Mouse (Mus musculus) C2C12 (cell line): ENCODE results near the gene Atp8b5. TPM values are rescaled to one million over a fixed set of nuclear protein-coding genes. Genes with fewer than 3 reads are reported as not detected.

Experiments used
- H3K27me3 ChIP-seq: one replicate; pipeline ENCODE4 v1.6.1; 2011; ENCODE audit not compliant: control insufficient read depth, insufficient read depth, insufficient read length
- H3K36me3 ChIP-seq: one replicate; pipeline ENCODE4 v1.6.1; 2011; ENCODE audit not compliant: control insufficient read depth, insufficient read depth
- H3K4me3 ChIP-seq: one replicate; pipeline ENCODE4 v1.5.1; 2011; ENCODE audit warnings: mild to moderate bottlenecking, control low read depth; ENCODE audit not compliant: poor library complexity, insufficient read depth, severe bottlenecking
- H3K79me2 ChIP-seq: one replicate; pipeline ENCODE4 v1.6.1; 2011; ENCODE audit not compliant: control insufficient read depth, insufficient read depth
- H3K79me3 ChIP-seq: one replicate; pipeline ENCODE4 v1.6.1; 2011; ENCODE audit warnings: low read depth, control low read depth
- H3ac ChIP-seq: one replicate; pipeline ENCODE3; 2011; ENCODE audit warnings: low read depth; ENCODE audit not compliant: control insufficient read depth, insufficient read length
- CEBPB ChIP-seq: IDR thresholded peaks from one replicate; pipeline ENCODE4 v1.6.1; 2011; ENCODE audit warnings: low read depth, mild to moderate bottlenecking, control low read depth, moderate library complexity
- CTCF ChIP-seq: IDR thresholded peaks from one replicate; pipeline ENCODE4 v1.5.1; 2011; ENCODE audit not compliant: control insufficient read depth, insufficient read depth, insufficient read length
- FOSL1 ChIP-seq: IDR thresholded peaks from one replicate; pipeline ENCODE4 v1.8.0; 2011; ENCODE audit warnings: mild to moderate bottlenecking, low read length; ENCODE audit not compliant: poor library complexity, insufficient read depth, severe bottlenecking
- MAX ChIP-seq: IDR thresholded peaks from one replicate; pipeline ENCODE4 v1.6.1; 2011; ENCODE audit warnings: mild to moderate bottlenecking, control low read depth
- MYOD1 ChIP-seq: IDR thresholded peaks from one replicate; pipeline ENCODE4 v1.6.1; 2011; ENCODE audit warnings: low read depth; ENCODE audit not compliant: control insufficient read depth, insufficient read length
- MYOG ChIP-seq: IDR thresholded peaks from one replicate; pipeline ENCODE4 v1.6.1; 2011; ENCODE audit not compliant: control insufficient read depth, insufficient read length; ENCODE audit errors: extremely low read depth
- USF1 ChIP-seq: IDR thresholded peaks from one replicate; pipeline ENCODE4 v1.6.1; 2011; ENCODE audit warnings: low read depth, mild to moderate bottlenecking, control low read depth, moderate library complexity
- polyA plus RNA-seq: library from polyadenylated mRNA; unstranded; fragments of >200 nt; fragmentation: generic; extraction: Trizol; gene quantifications from one replicate; pipeline ENCODE4 v1.2.1, GENCODE M21; 2012; ENCODE audit warnings: missing spikeins

Gene Atp8b5
- polyA plus RNA-seq, 1 experiment, result 0.04 TPM

- H3K4me3 ChIP-seq, result no peak overlapping the region
- H3ac ChIP-seq, result peak overlapping the region; percentile 9
- H3K79me2 ChIP-seq, result no peaks in the 10 kb centered on the region
- no peaks in the 10 kb centered on the region for H3K79me3 ChIP-seq
- H3K27me3 ChIP-seq, result no peaks in the 10 kb centered on the region
- peaks cover 33% of the 10 kb centered on the region for H3K36me3 ChIP-seq
- no peak for TF ChIP-seq CEBPB
- no peak for TF ChIP-seq USF1
- no peak for TF ChIP-seq MYOD1
- TF ChIP-seq FOSL1, result no peak
- no peak for TF ChIP-seq MAX
- TF ChIP-seq MYOG, result no peak
- no peak for TF ChIP-seq CTCF
Observed at GRCm38 (mm10) chr4:43419801-43420281, 152.9 kb downstream of the Atp8b5 start.

- H3K36me3 ChIP-seq, result peaks cover 33% of the 10 kb centered on the region
- H3K4me3 ChIP-seq, result no peak overlapping the region
Observed at GRCm38 (mm10) chr4:43420305-43420704, 153.3 kb downstream of the Atp8b5 start.

GRCm38 (mm10) chr4:43421632-43422240 lies 154.8 kb downstream of the Atp8b5 start:
- peaks cover 33% of the 10 kb centered on the region for H3K36me3 ChIP-seq

More at GRCm38 (mm10) chr4:43420305-43420704, 153.3 kb downstream of the Atp8b5 start:
- Histone ChIP-seq H3K79me2 (no peaks in the 10 kb centered on the region), H3ac (no peak overlapping the region), H3K79me3 (no peaks in the 10 kb centered on the region), H3K27me3 (no peaks in the 10 kb centered on the region)
- TF ChIP-seq CTCF (peak; percentile 55), CEBPB (no peak), MYOD1 (no peak)

More at GRCm38 (mm10) chr4:43421632-43422240, 154.8 kb downstream of the Atp8b5 start:
- no peaks in the 10 kb centered on the region for H3K27me3 ChIP-seq
- H3K4me3 ChIP-seq, result no peak overlapping the region
- H3ac ChIP-seq, result no peak overlapping the region
- H3K79me3 ChIP-seq, result no peaks in the 10 kb centered on the region
- H3K79me2 ChIP-seq, result no peaks in the 10 kb centered on the region
- TF ChIP-seq FOSL1, result no peak

Other genes with a start within 250 kb of the Atp8b5 start
- gene Pigo, start 241.3 kb upstream of the Atp8b5 start, polyA plus RNA-seq, result 4.9 TPM
- gene Stoml2, start 235.4 kb upstream of the Atp8b5 start, polyA plus RNA-seq, result 133 TPM
- 4.8 TPM for gene Fam214b, start 220.9 kb upstream of the Atp8b5 start, polyA plus RNA-seq
- gene Unc13b, start 208.2 kb upstream of the Atp8b5 start, polyA plus RNA-seq, result 0.08 TPM
- gene Rusc2, start 114.8 kb downstream of the Atp8b5 start, polyA plus RNA-seq, result 18.8 TPM
- gene Fam166b, start 162.0 kb downstream of the Atp8b5 start, polyA plus RNA-seq, result 0.06 TPM
- 28.9 TPM for gene Tesk1, start 174.8 kb downstream of the Atp8b5 start, polyA plus RNA-seq
- gene Cd72, start 187.5 kb downstream of the Atp8b5 start, polyA plus RNA-seq, result 1.5 TPM
- gene Sit1, start 216.6 kb downstream of the Atp8b5 start, polyA plus RNA-seq, result not detected
- gene Ccdc107, start 225.7 kb downstream of the Atp8b5 start, polyA plus RNA-seq, result 58.9 TPM
- 11.7 TPM for gene Arhgef39, start 232.5 kb downstream of the Atp8b5 start, polyA plus RNA-seq
- 0.67 TPM for gene Car9, start 239.8 kb downstream of the Atp8b5 start, polyA plus RNA-seq